Mouse (Mus musculus): ENCODE measurements around the gene Prpf18. TPM values are rescaled to one million over a fixed set of nuclear protein-coding genes. Genes with fewer than 3 reads are reported as not detected.
"Not testable (repeated sequence)": the region's sequence is repeated elsewhere in the genome, so short reads cannot be mapped to it uniquely, and the experiment has no call there.

The Prpf18 gene
- polyA plus RNA-seq, 1 experiment: 9.2 TPM

GRCm38 (mm10) chr2:4620640-4621401 is 31.1 kb downstream of the Prpf18 start:
- no peak for TF ChIP-seq CTCF (IDR thresholded peaks at IDR 0.05; ENCODE audit: control insufficient read depth, insufficient read depth, insufficient read length)
- TF ChIP-seq MAX (IDR thresholded peaks at IDR 0.05): no peak
- no peak for TF ChIP-seq CEBPB (IDR thresholded peaks at IDR 0.05; ENCODE audit: low read depth)
- no peak for TF ChIP-seq MYOG (IDR thresholded peaks at IDR 0.05; ENCODE audit: control insufficient read depth, extremely low read depth, insufficient read length)
- TF ChIP-seq MYOD1 (IDR thresholded peaks at IDR 0.05; ENCODE audit: control insufficient read depth, insufficient read length, low read depth): no peak
- TF ChIP-seq FOSL1 (IDR thresholded peaks at IDR 0.05; ENCODE audit: insufficient read depth, low read length, poor library complexity, severe bottlenecking): no peak
- no peak for TF ChIP-seq USF1 (IDR thresholded peaks at IDR 0.05; ENCODE audit: low read depth)
- no peak overlapping the region for H3ac ChIP-seq (ENCODE audit: control insufficient read depth, insufficient read length, low read depth)
- H3K79me3 ChIP-seq (ENCODE audit: low read depth): no peaks in the 10 kb centered on the region
- H3K79me2 ChIP-seq (ENCODE audit: control insufficient read depth, insufficient read depth): no peaks in the 10 kb centered on the region
- no peaks in the 10 kb centered on the region for H3K27me3 ChIP-seq (ENCODE audit: control insufficient read depth, insufficient read depth, insufficient read length)
- peaks cover 27% of the 10 kb centered on the region for H3K36me3 ChIP-seq (ENCODE audit: control insufficient read depth, insufficient read depth)
- H3K4me3 ChIP-seq (ENCODE audit: insufficient read depth, poor library complexity, severe bottlenecking): no peak overlapping the region

- Histone ChIP-seq H3K36me3 (ENCODE audit: control insufficient read depth, insufficient read depth) (peaks cover 27% of the 10 kb centered on the region), H3K79me3 (ENCODE audit: low read depth) (no peaks in the 10 kb centered on the region), H3K79me2 (ENCODE audit: control insufficient read depth, insufficient read depth) (no peaks in the 10 kb centered on the region), H3K4me3 (ENCODE audit: insufficient read depth, poor library complexity, severe bottlenecking) (no peak overlapping the region), H3K27me3 (ENCODE audit: control insufficient read depth, insufficient read depth, insufficient read length) (no peaks in the 10 kb centered on the region), H3ac (ENCODE audit: control insufficient read depth, insufficient read length, low read depth) (no peak overlapping the region)
- TF ChIP-seq CEBPB (IDR thresholded peaks at IDR 0.05; ENCODE audit: low read depth) (no peak), MAX (IDR thresholded peaks at IDR 0.05) (no peak), MYOD1 (IDR thresholded peaks at IDR 0.05; ENCODE audit: control insufficient read depth, insufficient read length, low read depth) (no peak), USF1 (IDR thresholded peaks at IDR 0.05; ENCODE audit: low read depth) (no peak), FOSL1 (IDR thresholded peaks at IDR 0.05; ENCODE audit: insufficient read depth, low read length, poor library complexity, severe bottlenecking) (no peak), CTCF (IDR thresholded peaks at IDR 0.05; ENCODE audit: control insufficient read depth, insufficient read depth, insufficient read length) (no peak), MYOG (IDR thresholded peaks at IDR 0.05; ENCODE audit: control insufficient read depth, extremely low read depth, insufficient read length) (no peak)
Observed at GRCm38 (mm10) chr2:4619893-4620593, 31.9 kb downstream of the Prpf18 start.

- H3K79me2 ChIP-seq (ENCODE audit: control insufficient read depth, insufficient read depth); H3K79me3 ChIP-seq (ENCODE audit: low read depth); H3ac ChIP-seq (ENCODE audit: control insufficient read depth, insufficient read length, low read depth); H3K4me3 ChIP-seq (ENCODE audit: insufficient read depth, poor library complexity, severe bottlenecking); H3K27me3 ChIP-seq (ENCODE audit: control insufficient read depth, insufficient read depth, insufficient read length): not testable (repeated sequence)
- H3K36me3 ChIP-seq (ENCODE audit: control insufficient read depth, insufficient read depth): peaks cover 23% of the 10 kb centered on the region
Observed at GRCm38 (mm10) chr2:4619126-4619525, 32.8 kb downstream of the Prpf18 start.

GRCm38 (mm10) chr2:4616995-4617394 is 34.9 kb downstream of the Prpf18 start:
- no peaks in the 10 kb centered on the region for H3K27me3 ChIP-seq (ENCODE audit: control insufficient read depth, insufficient read depth, insufficient read length)
- no peaks in the 10 kb centered on the region for H3K79me2 ChIP-seq (ENCODE audit: control insufficient read depth, insufficient read depth)
- H3K79me3 ChIP-seq (ENCODE audit: low read depth): no peaks in the 10 kb centered on the region
- TF ChIP-seq MAX (IDR thresholded peaks at IDR 0.05) (no peak), USF1 (IDR thresholded peaks at IDR 0.05; ENCODE audit: low read depth) (no peak), MYOG (IDR thresholded peaks at IDR 0.05; ENCODE audit: control insufficient read depth, extremely low read depth, insufficient read length) (no peak), MYOD1 (IDR thresholded peaks at IDR 0.05; ENCODE audit: control insufficient read depth, insufficient read length, low read depth) (no peak), FOSL1 (IDR thresholded peaks at IDR 0.05; ENCODE audit: insufficient read depth, low read length, poor library complexity, severe bottlenecking) (no peak), CEBPB (IDR thresholded peaks at IDR 0.05; ENCODE audit: low read depth) (no peak), CTCF (IDR thresholded peaks at IDR 0.05; ENCODE audit: control insufficient read depth, insufficient read depth, insufficient read length) (no peak)
- peaks cover 22% of the 10 kb centered on the region for H3K36me3 ChIP-seq (ENCODE audit: control insufficient read depth, insufficient read depth)
- H3ac ChIP-seq (ENCODE audit: control insufficient read depth, insufficient read length, low read depth): no peak overlapping the region
- no peak overlapping the region for H3K4me3 ChIP-seq (ENCODE audit: insufficient read depth, poor library complexity, severe bottlenecking)

- TF ChIP-seq CEBPB (IDR thresholded peaks at IDR 0.05; ENCODE audit: low read depth): peak; percentile 43
- no peak for TF ChIP-seq FOSL1 (IDR thresholded peaks at IDR 0.05; ENCODE audit: insufficient read depth, low read length, poor library complexity, severe bottlenecking)
- Histone ChIP-seq H3K27me3 (ENCODE audit: control insufficient read depth, insufficient read depth, insufficient read length) (no peaks in the 10 kb centered on the region), H3K79me2 (ENCODE audit: control insufficient read depth, insufficient read depth) (no peaks in the 10 kb centered on the region)
Observed at GRCm38 (mm10) chr2:4615014-4615546, 36.8 kb downstream of the Prpf18 start.

GRCm38 (mm10) chr2:4614276-4614929 is 37.5 kb downstream of the Prpf18 start:
- H3K27me3 ChIP-seq (ENCODE audit: control insufficient read depth, insufficient read depth, insufficient read length); H3K4me3 ChIP-seq (ENCODE audit: insufficient read depth, poor library complexity, severe bottlenecking); H3K79me3 ChIP-seq (ENCODE audit: low read depth); H3ac ChIP-seq (ENCODE audit: control insufficient read depth, insufficient read length, low read depth); H3K79me2 ChIP-seq (ENCODE audit: control insufficient read depth, insufficient read depth): not testable (repeated sequence)
- H3K36me3 ChIP-seq (ENCODE audit: control insufficient read depth, insufficient read depth): peaks cover 42% of the 10 kb centered on the region

More at GRCm38 (mm10) chr2:4615014-4615546, 36.8 kb downstream of the Prpf18 start:
- Histone ChIP-seq H3K36me3 (ENCODE audit: control insufficient read depth, insufficient read depth) (peaks cover 36% of the 10 kb centered on the region), H3K4me3 (ENCODE audit: insufficient read depth, poor library complexity, severe bottlenecking) (no peak overlapping the region), H3ac (ENCODE audit: control insufficient read depth, insufficient read length, low read depth) (no peak overlapping the region), H3K79me3 (ENCODE audit: low read depth) (no peaks in the 10 kb centered on the region)
